Mouse (Mus musculus) right cerebral cortex, postnatal 14 days (tissue): ENCODE results near the gene Akr7a5.

Source experiments
- DNase-seq: peaks from one replicate; pipeline ENCODE4 v3.0.0; 2022

The Akr7a5 gene

DNA sequence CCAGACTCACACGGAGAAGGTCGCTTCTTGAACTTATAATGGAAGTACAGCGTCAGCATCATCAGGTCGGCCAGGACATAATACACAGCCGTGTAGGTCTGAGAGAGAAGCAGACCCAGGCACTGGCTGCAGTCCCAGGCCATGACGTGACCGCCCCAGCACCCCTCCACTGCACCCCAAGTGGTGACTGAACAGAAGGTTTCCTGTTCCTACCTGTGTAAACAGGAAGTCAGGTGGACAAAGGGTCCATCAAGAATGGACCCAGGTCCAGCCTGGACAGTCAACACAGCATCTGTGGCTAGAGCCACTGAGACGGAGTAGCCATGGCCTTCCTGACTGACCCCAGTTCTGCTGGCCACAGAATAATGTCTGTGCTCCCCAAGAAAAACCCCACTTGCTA lies 8.8 kb upstream of the Akr7a5 start:
- DNase-seq, result no peak

DNA sequence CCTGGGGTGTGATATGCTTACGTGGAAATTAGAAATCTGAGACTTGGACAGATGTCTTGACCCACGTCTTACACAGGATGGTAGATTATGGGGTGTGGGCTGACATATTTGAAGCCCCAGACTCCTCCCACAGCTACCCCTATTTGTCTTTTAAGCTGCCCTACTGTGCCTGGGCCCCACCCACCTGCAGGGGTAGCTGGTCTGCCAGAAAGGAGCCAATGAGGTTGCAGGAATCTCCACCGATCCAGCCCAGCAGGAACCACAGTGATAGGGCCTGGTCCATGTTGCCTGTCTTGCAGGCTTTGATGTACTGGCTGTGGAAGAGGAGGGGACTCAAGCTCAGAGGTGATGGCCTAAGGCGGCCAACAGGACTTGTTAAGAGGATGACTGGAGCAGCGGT lies 8.3 kb upstream of the Akr7a5 start:
- DNase-seq, result no peak

DNA sequence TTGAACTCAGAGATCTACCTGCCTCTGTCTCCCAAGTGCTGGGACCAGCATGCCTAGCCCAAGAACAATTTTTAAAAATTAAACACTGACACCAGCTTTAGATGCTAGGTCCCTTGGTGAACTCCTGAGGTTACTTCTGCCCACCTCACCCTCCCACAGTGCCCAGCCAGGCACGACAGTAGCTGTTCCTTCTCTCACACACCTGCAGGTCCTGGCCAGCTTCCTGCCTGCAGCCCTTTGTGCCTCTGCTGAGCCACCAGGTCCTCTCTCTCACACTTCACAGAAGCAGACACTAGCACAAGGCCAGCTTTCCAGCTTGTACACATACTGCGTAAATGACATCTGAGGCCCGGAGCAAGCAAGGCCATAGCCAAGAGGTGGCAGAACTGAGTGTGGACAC lies 5.0 kb upstream of the Akr7a5 start:
- no peak for DNase-seq

DNA sequence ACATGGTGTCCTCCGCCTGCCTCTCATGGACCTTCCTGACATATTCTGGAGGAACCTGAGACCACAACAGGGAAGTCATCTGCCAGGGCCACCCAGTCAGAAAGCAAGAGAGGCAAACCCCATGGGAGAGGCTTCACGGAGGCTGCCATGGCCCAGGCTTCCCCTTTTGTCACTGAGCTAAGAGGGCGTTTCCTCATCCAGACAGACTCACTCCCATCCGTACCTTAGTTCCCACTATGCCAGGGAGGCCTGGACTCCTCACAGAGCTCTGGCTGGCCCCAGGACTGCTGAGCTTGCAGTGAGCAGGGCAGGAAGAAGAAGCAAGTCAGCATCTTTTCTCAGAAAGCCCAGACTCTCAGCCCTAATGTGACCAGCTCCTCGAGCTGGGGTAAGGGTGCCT lies 2.6 kb upstream of the Akr7a5 start:
- DNase-seq, result no peak

DNA sequence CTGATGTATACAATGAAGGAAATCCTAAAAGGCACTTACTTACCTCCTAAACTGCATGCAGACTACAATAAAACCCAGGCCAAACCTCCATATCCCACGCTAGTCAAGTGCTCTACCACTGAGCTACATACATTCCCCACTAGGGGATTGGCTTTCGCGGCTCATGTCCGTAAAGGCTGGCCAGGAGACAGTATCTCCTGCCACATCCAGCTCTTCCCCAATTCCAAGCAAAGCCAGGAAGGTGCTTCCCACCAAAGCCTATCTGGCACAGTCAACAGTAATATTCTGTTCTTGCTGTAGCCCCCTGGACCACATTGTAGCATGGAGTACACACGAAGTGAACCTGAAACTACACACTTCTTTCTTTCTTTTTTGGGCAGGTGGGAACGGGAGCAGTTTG lies 893 bp upstream of the Akr7a5 start:
- no peak for DNase-seq

DNA sequence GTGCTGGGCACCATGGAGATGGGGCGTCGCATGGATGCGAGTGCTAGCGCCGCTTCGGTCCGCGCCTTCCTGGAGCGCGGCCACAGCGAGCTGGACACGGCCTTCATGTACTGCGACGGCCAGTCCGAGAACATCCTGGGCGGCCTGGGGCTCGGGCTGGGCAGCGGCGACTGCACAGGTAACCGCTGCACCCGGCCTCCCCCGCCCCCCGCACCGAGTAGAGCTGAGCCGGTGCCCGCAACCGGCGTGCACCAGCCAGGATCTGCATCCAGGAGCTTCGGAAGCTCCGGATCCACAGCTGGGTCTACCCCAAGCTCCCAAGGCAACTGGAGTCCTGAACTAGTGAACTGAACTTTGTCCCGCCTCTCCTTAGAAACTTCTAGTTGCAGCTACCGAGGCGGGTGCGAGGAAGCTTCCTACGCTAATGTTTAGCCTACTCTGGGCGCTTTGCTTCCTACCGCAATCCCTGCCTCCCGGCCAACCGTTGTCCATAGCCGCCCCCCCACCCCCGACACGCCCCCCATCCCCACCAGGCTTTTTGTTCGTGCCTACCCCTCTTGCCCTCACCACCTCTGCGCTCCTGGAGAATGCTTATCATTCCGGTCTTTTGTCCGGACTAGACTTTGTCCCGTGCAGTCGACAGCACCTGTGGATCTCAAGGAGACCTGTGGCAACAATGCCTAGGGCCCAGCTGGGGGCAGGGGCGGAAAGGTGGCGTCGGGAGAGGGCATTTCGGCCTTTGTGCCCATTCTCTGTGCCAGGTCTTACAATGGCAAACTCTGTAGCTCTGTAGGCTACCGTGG lies 556 bp downstream of the Akr7a5 start:
- no peak for DNase-seq

DNA sequence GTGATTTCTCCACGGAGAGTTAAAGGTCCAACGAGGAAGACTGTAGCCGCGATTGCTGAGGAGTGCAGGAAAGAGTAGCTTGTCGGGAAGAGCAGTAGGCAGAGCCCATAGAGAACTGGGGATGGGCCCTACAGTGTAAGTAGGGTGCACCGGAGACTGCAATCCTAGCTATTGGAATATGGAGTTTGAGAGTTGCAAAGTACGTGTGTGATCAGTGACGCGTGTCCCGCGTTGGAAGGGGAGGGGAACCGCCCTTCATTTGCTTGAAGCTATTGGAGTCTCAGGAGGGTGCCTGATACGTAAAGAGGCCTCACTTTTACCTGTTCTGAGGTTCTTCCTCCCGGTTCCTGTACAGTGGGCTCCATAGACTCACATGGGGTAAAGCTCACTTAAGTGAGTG lies 1.2 kb downstream of the Akr7a5 start:
- DNase-seq, result no peak

DNA sequence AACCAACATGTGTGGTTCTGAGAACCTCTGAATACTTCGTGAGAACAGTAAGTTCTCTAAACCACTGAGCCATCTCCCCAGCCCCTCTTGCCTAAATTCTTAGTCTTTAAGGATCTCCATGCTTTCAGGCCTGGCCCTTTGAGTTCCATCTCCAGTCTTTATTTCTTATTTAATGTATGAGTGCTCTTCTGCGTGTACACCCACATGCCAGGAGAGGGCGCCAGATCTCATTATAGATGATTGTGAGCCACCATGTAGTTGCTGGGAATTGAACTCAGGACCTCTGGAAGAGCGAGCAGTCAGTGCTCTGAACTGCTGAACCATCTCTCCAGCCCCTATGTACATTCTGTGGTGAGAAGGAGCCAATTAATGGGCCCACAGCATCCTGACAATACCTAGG lies 2.1 kb downstream of the Akr7a5 start:
- DNase-seq, result no peak

DNA sequence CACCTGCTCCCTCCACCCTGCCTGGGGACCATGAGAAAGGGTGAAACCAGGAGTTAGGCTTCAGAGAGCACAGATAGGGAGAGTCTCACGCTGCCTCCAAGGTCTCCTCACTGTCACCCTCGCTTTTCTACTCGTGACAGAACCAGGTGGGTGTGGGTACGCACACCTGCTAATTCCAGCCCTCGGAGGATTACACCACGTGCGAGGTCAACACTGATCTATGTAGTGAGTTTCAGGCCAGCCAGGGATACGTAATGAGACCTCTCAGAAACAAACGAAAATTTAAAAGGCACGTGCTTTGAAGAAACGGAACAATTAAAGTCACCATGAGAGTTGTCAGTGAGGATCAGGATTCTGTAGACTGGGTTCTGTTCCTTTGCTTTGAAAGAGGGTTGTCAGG lies 7.9 kb downstream of the Akr7a5 start:
- DNase-seq, result no peak

DNA sequence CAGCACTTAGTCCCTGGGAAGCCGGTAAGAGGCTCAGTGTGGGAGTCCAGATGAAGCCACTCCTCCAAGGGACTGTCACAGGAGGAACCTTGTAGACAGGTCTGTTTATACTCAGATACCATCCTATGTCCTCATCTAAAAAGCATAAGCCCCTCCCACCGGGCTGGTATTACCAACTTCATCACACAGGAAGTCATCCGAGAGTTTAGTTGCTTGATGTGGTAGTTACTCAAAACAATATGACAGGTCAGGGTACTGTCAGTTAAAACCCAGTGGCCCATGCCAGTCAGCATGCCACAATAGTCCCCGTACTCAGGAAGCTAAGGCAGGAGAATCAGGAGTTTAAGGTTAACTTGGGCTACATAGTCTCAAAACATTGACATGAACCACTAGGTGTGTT lies 9.2 kb downstream of the Akr7a5 start:
- no peak for DNase-seq

DNA sequence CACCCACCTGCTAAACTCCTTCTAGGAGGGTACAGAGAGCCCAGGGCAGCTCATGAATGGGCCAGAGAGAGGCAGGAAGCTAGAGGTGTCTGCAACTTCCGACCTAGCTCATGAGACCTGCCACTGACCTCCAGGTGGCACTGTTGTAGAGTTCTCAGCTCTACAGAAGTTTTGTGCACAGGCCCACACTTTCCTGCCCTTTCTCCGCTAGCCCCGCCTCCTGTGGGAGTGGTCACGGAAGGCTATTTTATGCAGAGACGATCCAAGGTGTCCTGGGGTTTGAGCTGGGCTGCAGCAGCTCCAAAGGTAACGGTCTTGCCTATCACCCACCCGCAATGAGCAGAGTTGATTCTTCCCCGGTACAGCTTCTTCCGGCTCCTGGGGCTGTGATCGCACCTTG lies 20.1 kb downstream of the Akr7a5 start:
- peak; percentile 31 for DNase-seq

DNA sequence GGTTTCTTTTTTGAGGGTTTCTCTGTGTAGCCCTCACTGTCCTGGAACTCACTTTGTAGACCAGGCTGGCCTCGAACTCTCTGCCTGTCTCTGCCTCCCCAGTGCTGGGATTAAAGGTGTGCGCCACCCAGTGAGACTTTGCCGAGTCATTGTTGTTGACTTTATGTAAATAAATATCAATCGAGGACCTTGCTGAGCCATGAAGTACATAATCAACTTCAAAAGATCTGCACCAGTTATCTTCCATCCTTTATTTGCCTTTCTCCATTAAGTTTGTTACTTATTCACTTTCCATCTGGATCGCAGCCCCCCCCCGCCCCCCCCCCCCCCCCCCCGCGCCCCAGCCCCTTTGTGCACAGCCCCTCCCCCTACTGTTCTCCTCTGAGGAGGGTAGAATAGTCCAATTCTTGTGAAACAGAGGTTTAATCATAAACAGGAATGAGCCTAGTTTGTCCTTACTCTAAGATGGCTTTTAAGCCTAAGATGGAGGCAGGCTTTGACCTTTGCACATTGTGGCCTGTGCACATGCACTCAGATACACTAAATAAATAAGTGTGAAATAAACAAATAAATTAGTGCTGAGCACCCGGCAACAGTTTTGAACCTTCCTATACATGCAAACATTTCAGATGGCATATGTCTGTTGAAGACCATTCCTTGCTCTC lies 24.2 kb downstream of the Akr7a5 start:
- no peak for DNase-seq

DNA sequence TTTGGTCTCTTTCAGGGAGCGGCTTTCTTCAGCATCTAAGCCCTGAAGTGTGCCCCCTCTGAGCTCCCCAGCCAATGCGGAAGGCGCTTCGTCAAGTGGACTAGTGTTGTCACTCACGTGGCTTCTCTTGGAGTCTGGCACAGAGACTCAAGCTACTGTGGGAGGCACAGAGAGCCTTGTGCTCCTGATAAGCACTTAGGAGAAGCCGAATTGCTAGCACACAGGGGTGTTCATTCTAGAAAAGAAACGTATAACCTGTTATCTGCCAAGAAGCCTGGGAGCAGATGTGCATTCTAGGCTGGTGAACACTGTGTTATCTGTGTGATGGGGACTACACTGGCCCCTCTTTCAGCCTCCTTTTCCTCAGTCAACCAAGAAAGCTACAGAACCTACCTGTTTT lies 25.0 kb downstream of the Akr7a5 start:
- no peak for DNase-seq

DNA sequence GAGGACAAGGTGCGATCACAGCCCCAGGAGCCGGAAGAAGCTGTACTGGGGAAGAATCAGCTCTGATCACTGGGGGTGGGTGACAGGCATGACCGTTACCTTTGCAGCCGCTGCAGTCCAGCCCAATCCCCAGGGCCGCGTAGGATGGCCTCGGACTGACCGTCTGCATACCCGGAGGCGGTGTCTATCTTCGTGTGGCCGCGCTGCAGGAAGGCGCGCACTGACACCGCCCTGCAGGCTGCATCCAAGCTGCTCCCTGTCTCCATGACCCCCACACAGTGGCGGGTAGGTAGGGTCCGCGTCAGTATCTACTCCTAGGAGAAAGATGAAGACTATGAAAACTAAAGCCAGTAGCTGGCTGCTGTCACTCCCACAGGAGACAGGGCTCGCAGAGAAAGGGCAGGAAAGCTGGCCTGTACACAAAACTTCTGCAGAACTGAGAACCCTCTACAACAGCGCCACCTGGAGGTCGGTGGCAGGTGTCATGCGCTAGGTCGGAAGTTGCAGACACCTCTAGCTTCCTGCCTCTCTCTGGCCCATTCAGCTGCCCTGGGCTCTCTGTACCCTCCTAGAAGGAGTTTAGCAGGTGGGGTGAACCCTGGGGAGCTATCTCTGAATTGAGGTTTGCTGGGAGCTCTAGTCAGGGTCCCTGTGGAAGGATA lies 26.4 kb downstream of the Akr7a5 start:
- peak; percentile 78 for DNase-seq

DNA sequence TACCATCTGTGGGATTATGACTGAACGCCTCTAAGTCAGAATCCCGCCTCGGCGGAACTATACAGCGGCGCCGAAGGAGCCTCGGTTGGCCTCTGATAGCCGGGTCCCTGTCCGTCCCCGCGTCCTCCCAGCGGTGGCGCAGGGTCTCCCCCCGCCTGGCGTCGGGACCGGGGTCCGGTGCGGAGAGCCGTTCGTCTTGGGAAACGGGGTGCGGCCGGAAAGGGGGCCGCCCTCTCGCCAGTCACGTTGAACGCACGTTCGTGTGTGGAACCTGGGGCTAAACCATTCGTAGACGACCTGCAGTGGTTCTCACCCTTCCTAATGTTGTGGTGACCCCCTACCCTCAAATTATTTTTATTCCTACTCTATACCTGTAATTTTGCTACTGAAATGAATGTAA lies 27.6 kb downstream of the Akr7a5 start:
- no peak for DNase-seq

DNA sequence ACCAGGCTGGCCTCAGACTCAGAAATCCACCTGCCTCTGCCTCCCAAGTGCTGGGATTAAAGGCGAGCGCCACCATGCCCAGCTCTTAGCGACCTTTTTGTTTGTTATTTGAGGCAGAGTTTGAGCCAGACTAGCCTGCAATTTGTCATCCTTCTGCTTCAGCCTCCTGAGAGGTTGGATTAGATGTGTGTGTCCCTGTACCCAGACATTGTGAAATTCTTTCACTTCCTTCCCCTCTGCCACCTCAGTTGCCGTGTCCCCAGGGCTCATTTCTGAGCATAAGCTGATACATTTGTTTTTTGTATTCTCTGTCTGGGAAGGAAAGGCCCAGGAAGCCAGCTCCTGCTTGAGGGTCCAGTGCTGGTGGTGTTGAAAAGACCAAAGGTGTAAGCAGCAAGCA lies 30.3 kb downstream of the Akr7a5 start:
- DNase-seq, result no peak

DNA sequence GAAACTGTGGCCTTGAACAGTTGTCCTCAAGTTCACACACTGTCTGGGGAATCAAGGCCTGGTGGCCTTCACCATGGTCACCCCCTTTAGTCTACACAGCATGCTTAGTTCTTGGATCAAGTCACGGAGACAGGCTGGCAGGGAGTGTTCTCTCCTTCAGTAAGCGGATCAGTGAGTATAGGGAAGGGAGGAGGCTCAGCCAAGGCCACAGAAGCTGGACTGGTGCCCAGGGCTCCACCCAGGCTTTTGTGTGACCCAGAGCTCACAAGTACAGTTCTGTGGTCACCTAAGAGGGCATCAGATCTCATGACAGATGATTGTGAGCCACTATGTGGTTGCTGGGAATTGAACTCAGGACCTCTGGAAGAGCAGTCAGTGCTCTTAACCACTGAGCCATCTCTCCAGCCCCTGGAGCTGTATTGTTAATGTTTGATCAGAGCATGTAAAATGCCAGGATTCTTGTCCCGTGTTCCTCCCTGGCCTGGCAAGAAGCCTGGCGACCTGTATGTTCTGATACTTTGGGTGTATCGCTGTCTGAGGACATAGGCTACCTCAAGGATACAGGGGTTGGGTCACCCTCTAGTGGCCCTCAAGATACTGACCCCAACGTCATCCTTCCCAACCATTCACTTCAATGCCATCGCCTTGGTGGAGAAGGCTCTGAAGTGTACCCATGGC lies 31.2 kb downstream of the Akr7a5 start:
- DNase-seq, result no peak

DNA sequence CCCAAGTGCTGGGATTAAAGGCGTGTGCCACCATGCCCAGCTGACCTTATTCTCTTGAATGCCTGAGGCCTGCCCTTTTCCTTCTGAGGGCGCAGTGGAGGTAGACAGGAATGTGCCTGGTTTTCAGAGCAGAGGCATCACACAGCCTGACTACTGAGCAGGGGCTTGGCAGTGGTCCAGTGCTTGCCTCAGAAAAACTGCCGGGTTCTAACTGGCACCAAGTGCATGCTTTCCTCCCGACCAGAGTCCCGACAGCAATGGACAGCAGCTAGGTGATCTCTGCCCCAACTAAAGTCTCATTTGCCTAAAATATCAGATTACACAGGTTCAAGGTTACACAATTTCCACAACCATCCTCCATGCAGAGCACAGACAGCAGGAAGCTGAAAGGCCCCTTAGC lies 33.2 kb downstream of the Akr7a5 start:
- peak; percentile 67 for DNase-seq

DNA sequence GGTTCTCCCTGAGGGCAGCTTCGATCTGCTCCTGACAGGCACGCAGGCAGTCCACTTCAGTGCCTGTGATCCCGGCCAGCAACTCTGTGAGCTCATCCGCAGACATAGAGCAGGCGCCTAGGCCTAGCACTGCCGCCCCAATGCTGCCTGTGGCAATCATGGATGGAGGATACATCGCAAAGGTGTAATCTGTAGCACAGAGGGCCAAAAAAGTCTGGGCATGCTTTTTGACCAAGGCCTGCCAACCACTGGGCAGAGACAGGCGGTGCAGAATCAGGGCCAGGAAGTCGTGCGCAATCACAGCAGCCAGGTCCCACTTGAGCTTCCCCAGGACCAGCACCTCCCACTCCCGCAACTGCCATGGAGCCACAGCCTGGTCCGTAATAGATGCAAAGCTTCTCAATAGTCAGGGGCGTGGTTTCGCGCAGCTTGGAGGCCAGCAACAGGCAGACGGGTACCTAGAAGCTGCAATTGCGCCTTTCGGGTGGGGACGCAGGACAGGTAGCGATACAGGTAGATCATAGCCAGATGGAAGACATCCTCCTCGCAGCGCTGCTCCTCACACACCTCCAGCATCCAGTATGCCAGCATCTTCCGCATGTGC lies 35.0 kb downstream of the Akr7a5 start:
- DNase-seq, result no peak

DNA sequence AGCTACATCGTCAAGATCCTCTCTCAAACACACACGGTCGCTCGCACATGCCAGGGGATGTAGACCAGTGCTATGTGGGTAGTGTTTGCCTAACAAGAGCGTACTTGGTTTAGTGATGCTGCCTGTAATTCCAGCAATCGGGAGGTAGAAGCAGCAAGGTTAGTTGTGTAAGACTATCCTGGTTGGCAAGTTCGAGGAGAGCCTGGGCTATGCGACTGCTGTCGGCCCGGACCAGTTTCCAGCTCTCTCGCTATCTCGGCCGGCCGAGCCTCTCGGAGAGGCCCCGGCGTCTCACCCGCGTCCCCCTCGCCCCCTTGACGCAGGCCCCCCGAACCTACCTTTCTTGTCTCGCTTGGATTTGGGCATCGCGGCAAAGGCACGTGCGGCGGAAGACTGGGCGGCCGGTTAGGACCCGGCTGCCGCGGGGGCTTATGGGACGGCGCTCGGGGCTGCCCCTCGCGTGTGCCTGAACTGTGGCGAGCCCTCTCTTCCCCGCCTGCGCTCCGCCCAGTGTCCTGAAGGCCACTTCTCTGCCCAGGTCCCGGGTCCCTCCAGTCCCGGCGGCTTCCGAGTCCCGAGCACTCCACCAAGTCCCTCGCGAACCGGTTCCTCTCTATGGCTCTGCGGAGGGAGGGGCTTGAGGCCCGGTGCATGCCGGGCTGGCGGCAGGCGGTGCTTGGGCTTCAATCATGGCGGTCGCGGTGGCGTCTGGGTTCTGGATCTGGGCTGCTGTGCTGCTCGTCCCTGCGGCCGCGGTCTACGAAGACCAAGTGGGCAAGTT lies 41.6 kb downstream of the Akr7a5 start, which contains the start of the genes Mrto4, Emc1 and Ubr4:
Gene Mrto4 (minus strand): TSS at position 646 of the 781 bp plus-strand sequence.
Gene Emc1 (plus strand): TSS at position 657 of the 781 bp plus-strand sequence.
Gene Ubr4 (plus strand): TSS at position 679 of the 781 bp plus-strand sequence.
- DNase-seq, result peak; percentile 82

DNA sequence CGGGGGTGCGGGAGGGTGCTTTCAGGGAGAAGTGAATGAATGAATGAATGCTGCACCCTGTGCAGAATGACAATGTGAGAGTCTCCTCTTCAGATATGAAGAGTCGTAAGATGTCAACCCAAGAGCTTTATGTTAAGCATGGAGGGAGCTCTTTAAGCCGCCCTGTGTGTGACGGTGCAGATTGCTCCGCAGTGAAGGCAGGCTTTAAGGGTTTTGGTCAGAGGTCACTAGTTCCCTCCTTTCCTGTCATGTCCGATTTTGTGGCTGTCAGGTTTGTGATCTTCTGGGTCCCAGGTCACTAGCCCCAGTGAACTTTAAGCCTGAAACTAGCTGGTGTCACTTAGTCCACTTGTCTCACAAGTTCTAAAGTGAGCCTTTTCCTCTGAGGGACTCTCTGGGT lies 42.3 kb downstream of the Akr7a5 start:
- no peak for DNase-seq

DNA sequence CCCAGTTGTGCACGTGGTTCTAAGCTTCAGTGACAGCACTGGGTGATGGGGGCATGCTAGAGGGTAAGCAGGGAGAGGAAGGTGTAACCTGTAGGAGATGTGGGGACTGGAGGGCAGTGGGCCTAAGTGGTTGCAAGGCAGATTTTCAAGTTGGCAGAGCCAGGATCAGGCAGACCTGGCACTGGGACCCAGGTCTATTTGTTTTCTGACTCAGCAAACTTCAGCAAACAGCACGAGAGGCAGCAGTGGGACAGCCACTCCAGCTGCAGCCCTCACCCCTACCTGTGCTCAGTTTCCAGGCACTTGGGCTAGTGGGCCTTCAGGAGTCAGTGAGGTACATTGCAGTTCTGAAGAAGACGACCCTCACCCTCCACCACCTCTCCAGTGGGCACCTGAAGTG lies 46.7 kb downstream of the Akr7a5 start:
- DNase-seq, result no peak
